Mouse (Mus musculus): ENCODE results near the gene Ccdc57. TPM values are rescaled to one million over a fixed set of nuclear protein-coding genes. Genes with fewer than 3 reads are reported as not detected.
A peak's percentile ranks its signal among the peaks of the same experiment; 100 is the strongest.

The Ccdc57 gene
- polyA plus RNA-seq, 1 experiment from 2014 or later: 1.6 TPM

DNA sequence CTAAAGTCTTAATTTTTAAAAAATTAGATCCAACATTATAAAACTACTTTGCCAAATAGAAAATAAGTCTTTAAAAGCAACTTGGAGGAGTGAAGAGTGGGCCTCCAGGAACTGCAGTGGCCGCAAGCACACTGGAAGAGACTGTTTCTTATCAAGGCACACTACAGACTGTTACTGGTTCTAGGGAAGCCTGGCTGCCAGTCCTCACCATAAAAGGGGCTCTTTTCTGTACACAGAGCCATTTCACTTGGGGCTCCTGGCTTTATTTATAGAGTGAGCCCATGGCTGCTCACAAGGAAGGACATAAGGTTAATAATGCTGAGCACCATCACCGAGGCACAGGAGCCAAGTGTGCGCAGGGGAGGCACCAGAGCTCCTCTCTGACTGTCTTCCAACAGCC is 10.1 kb downstream of the Ccdc57 start:
- Histone ChIP-seq H3K4me1 (ENCODE audit: control insufficient read depth, low read depth, low read length) (no peaks in the 10 kb centered on the region), H3K4me3 (ENCODE audit: low read depth, low read length) (no peak overlapping the region), H3K9me3 (replicated peaks; ENCODE audit: control insufficient read depth, low read length) (no peaks in the 10 kb centered on the region), H3K27me3 (ENCODE audit: control insufficient read depth, insufficient read depth, low read depth, low read length) (no peaks in the 10 kb centered on the region), H3K9ac (ENCODE audit: low read depth, low read length) (no peak overlapping the region), H3K36me3 (ENCODE audit: control insufficient read depth, insufficient read depth) (no peaks in the 10 kb centered on the region; the same call in 1 of the 2 replicates), H3K27ac (ENCODE audit: low read length) (no peak overlapping the region), H3K4me2 (ENCODE audit: low read depth, low read length) (no peak overlapping the region)
- no peak for ATAC-seq (ENCODE audit: low read depth)
- WGBS (ENCODE audit: insufficient replicate concordance): 77% methylated on average over 3 of the region's 3 CpGs

DNA sequence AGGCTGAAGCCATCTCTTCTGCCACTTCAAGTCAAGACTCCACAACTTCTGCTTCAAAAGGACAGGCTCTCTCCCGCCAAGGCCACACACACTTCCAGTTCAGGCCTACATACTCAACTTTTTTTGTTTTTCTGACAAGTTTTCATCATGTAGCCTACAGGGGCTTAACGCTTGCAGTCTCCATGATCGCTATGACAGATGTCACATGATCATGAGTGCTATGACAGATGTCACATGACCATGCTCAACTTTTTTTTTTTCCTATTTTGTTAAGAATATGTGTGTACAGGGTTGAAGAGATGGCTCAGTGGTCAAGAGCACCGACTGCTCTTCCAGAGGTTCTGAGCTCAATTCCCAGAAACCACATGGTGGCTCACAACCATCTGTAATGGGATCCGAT is 14.9 kb downstream of the Ccdc57 start:
- Histone ChIP-seq H3K36me3 (ENCODE audit: control insufficient read depth, insufficient read depth) (no peaks in the 10 kb centered on the region; the same call in 1 of the 2 replicates), H3K4me3 (ENCODE audit: low read depth, low read length) (no peak overlapping the region), H3K4me1 (ENCODE audit: control insufficient read depth, low read depth, low read length) (peaks cover 2% of the 10 kb centered on the region; the same call in 1 of the 2 replicates), H3K9ac (ENCODE audit: low read depth, low read length) (no peak overlapping the region), H3K27ac (ENCODE audit: low read length) (no peak overlapping the region), H3K9me3 (replicated peaks; ENCODE audit: control insufficient read depth, low read length) (no peaks in the 10 kb centered on the region), H3K27me3 (ENCODE audit: control insufficient read depth, insufficient read depth, low read depth, low read length) (no peaks in the 10 kb centered on the region), H3K4me2 (ENCODE audit: low read depth, low read length) (no peak overlapping the region)
- ATAC-seq (ENCODE audit: low read depth): no peak
- 85% methylated on average over 5 of the region's 5 CpGs for WGBS (ENCODE audit: insufficient replicate concordance)

DNA sequence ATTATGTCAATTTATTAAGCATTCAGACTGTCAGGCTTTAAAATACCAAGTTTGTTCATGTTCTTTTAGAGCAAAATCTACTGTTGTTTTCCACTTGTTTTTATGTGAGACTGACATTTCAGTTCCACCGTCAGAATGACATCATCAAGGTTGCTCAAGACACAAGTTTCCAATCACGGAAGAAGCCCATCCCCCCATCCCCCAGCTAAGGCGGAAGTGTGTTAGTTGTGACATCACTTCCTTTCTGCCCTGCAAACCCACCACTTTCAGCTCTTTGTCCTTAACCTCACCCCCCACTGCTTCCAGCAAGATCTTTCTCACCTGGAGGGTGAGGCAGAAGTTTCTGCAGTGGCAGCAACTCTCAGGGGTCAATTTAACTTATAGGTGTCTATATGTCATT is 16.2 kb downstream of the Ccdc57 start:
- no peak overlapping the region for H3K27ac ChIP-seq (ENCODE audit: low read length)
- no peak for ATAC-seq (ENCODE audit: low read depth)
- H3K4me3 ChIP-seq (ENCODE audit: low read depth, low read length): no peak overlapping the region
- H3K9ac ChIP-seq (ENCODE audit: low read depth, low read length): no peak overlapping the region
- H3K36me3 ChIP-seq (ENCODE audit: control insufficient read depth, insufficient read depth): no peaks in the 10 kb centered on the region; the same call in 1 of the 2 replicates
- peaks cover 2% of the 10 kb centered on the region; the same call in 1 of the 2 replicates for H3K4me1 ChIP-seq (ENCODE audit: control insufficient read depth, low read depth, low read length)
- no peaks in the 10 kb centered on the region for H3K9me3 ChIP-seq (replicated peaks; ENCODE audit: control insufficient read depth, low read length)
- no peaks in the 10 kb centered on the region for H3K27me3 ChIP-seq (ENCODE audit: control insufficient read depth, insufficient read depth, low read depth, low read length)
- H3K4me2 ChIP-seq (ENCODE audit: low read depth, low read length): no peak overlapping the region
- WGBS (ENCODE audit: insufficient replicate concordance): 39% methylated on average over 3 of the region's 3 CpGs

DNA sequence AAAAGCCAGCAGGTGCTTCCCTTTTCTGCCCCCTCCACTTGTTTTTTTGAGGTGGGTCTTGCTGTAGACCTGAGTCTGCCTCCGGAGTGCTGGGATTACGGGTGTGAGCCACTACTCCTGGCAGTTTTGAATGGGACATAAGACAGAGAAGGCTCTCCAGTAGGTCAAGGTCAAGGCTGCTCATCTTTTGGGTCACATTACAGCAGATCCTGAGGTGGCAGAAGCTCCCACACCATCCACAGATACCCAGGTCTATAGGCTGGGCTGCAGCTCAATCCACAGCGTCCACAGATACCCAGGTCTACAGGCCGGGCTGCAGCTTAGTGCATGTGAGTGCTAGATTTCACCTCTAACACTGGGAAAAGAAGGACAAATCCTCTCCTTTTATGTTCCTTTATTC is 18.9 kb downstream of the Ccdc57 start:
- no peak overlapping the region for H3K27ac ChIP-seq (ENCODE audit: low read length)
- H3K27me3 ChIP-seq (ENCODE audit: control insufficient read depth, insufficient read depth, low read depth, low read length): no peaks in the 10 kb centered on the region
- no peak for ATAC-seq (ENCODE audit: low read depth)
- H3K4me3 ChIP-seq (ENCODE audit: low read depth, low read length): no peak overlapping the region
- WGBS (ENCODE audit: insufficient replicate concordance): 79% methylated on average over 4 of the region's 4 CpGs
- peaks cover 2% of the 10 kb centered on the region; the same call in 1 of the 2 replicates for H3K4me1 ChIP-seq (ENCODE audit: control insufficient read depth, low read depth, low read length)
- H3K9me3 ChIP-seq (replicated peaks; ENCODE audit: control insufficient read depth, low read length): no peaks in the 10 kb centered on the region
- no peak overlapping the region for H3K4me2 ChIP-seq (ENCODE audit: low read depth, low read length)
- no peaks in the 10 kb centered on the region for H3K36me3 ChIP-seq (ENCODE audit: control insufficient read depth, insufficient read depth)
- no peak overlapping the region for H3K9ac ChIP-seq (ENCODE audit: low read depth, low read length)

DNA sequence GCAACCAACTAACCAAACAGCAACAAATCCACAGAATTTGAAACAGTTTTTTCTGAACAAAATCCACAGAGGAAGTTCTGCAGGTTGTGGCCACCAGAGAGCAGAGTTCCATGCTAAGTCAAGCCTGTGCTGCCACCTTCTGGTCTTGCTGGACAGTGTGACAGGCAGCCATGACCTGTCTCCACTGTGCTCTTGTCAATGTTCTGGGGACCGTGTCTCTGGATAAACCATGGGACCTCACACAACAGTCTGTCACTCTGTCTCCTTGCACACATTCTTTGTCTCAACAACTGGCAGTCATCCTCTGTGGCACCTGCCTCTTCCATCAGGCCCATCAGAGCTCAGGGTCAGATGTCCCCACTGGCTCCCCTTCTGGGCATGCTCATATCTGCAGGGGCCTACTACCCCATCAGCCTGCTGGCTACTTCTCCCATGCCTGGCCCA is 27.2 kb downstream of the Ccdc57 start:
- Histone ChIP-seq H3K27ac (ENCODE audit: low read length) (no peak overlapping the region), H3K9me3 (replicated peaks; ENCODE audit: control insufficient read depth, low read length) (no peaks in the 10 kb centered on the region), H3K9ac (ENCODE audit: low read depth, low read length) (no peak overlapping the region), H3K36me3 (ENCODE audit: control insufficient read depth, insufficient read depth) (no peaks in the 10 kb centered on the region), H3K4me3 (ENCODE audit: low read depth, low read length) (no peak overlapping the region), H3K4me2 (ENCODE audit: low read depth, low read length) (no peak overlapping the region), H3K27me3 (ENCODE audit: control insufficient read depth, insufficient read depth, low read depth, low read length) (no peaks in the 10 kb centered on the region), H3K4me1 (ENCODE audit: control insufficient read depth, low read depth, low read length) (peaks cover 22% of the 10 kb centered on the region)
- WGBS (ENCODE audit: insufficient replicate concordance): 0% methylated on average over 1 of the region's 1 CpGs
- ATAC-seq (ENCODE audit: low read depth): peak; percentile 50

DNA sequence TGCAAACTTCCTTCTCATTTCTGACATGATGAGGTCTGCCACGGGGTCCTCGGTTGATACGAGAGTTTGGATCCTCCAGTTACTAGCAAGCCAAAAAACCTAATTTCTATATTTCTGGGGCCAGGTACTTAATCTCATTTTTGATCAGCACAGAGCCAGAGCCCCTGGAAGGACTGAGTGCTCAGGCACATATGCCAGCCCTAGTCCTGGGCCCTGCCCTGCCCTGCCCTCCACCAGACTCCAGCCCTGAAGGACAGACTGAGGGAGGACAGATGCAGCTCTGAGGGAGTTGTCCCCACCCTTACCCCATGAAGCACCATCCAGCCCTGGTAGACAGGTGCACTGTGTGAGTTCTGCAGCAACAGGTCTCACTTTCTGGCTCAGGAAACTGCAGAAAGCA is 28.1 kb downstream of the Ccdc57 start:
- Histone ChIP-seq H3K36me3 (ENCODE audit: control insufficient read depth, insufficient read depth) (no peaks in the 10 kb centered on the region), H3K4me2 (ENCODE audit: low read depth, low read length) (no peak overlapping the region), H3K9ac (ENCODE audit: low read depth, low read length) (no peak overlapping the region), H3K9me3 (replicated peaks; ENCODE audit: control insufficient read depth, low read length) (no peaks in the 10 kb centered on the region), H3K4me1 (ENCODE audit: control insufficient read depth, low read depth, low read length) (peaks cover 25% of the 10 kb centered on the region), H3K4me3 (ENCODE audit: low read depth, low read length) (no peak overlapping the region), H3K27me3 (ENCODE audit: control insufficient read depth, insufficient read depth, low read depth, low read length) (no peaks in the 10 kb centered on the region), H3K27ac (ENCODE audit: low read length) (no peak overlapping the region)
- WGBS (ENCODE audit: insufficient replicate concordance): 87% methylated on average over 3 of the region's 3 CpGs
- ATAC-seq (ENCODE audit: low read depth): no peak

DNA sequence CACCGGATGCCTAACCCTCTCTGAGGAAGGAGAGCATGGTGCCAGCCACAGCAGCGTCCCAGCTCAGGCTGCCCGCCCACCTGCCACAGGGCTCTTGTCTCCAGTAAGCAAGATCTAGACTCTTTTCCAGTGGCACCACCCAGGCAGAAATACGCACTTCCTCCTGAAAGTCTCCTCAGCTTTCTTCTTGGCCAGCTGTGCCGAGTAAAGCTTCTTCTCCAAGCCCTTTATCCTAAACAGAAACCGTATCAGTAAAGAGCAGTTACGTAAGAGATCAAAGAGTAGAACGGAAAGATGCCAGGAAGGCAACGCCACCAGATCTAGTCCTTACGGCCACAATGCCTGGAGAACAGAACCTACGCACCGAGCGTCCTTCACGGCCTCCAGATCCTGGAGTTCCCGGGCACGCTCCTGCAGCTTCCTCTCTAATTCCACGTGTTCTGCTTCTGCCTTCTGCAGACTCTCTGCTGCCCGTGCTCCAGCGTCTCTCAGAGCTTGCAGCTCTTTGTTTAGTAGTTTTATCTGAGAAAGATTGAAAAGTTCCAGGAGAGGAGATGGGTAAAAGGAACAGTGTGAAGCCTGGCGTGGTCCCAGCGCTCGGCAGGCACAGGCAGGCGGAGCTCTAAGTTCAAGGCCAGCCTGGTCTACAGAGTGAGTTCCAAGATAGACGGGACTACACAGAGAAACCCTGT is 29.4 kb downstream of the Ccdc57 start:
- 66% methylated on average over 24 of the region's 24 CpGs for WGBS (ENCODE audit: insufficient replicate concordance)
- H3K4me2 ChIP-seq (ENCODE audit: low read depth, low read length): peak overlapping the region; percentile 13; the same call in 1 of the 2 replicates
- no peaks in the 10 kb centered on the region for H3K9me3 ChIP-seq (replicated peaks; ENCODE audit: control insufficient read depth, low read length)
- no peaks in the 10 kb centered on the region for H3K27me3 ChIP-seq (ENCODE audit: control insufficient read depth, insufficient read depth, low read depth, low read length)
- H3K9ac ChIP-seq (ENCODE audit: low read depth, low read length): no peak overlapping the region
- no peak overlapping the region for H3K4me3 ChIP-seq (ENCODE audit: low read depth, low read length)
- no peaks in the 10 kb centered on the region for H3K36me3 ChIP-seq (ENCODE audit: control insufficient read depth, insufficient read depth)
- peaks cover 28% of the 10 kb centered on the region for H3K4me1 ChIP-seq (ENCODE audit: control insufficient read depth, low read depth, low read length)
- no peak for ATAC-seq (ENCODE audit: low read depth)
- H3K27ac ChIP-seq (ENCODE audit: low read length): no peak overlapping the region

DNA sequence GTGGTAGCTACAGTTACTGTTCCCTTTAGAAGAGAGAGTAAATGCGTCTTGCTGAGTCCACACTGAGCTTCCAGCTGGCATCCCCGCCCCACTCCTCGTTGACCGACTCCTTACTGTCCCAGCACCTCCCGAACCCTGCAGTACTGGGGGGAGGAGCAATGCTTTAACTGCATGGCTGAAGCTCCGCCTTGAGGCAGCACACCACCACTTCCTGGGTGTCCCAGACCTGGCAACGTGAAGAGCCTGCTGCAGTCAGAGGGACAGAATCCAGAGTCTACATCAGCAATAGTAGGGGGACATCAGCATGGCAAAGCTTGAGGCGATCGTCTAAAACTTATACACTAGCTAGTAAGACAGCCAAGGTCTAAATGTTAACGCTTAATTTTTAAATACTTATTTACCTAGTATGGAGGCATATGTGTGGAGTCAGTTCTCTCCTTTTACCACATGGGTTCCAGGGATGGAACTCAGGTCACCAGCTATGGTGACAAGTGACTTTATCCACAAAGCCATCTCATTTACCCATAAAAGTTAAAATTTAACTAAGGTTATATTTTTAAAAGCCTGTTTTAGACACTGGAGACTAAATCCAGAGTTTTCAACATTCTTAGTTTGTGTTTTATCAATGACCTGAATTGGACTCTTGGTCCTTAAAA is 30.1 kb downstream of the Ccdc57 start:
- no peaks in the 10 kb centered on the region for H3K9me3 ChIP-seq (replicated peaks; ENCODE audit: control insufficient read depth, low read length)
- H3K36me3 ChIP-seq (ENCODE audit: control insufficient read depth, insufficient read depth): no peaks in the 10 kb centered on the region
- ATAC-seq (ENCODE audit: low read depth): peak; percentile 64
- H3K27ac ChIP-seq (ENCODE audit: low read length): peak overlapping the region; percentile 54
- H3K9ac ChIP-seq (ENCODE audit: low read depth, low read length): no peak overlapping the region
- no peak overlapping the region for H3K4me3 ChIP-seq (ENCODE audit: low read depth, low read length)
- no peaks in the 10 kb centered on the region for H3K27me3 ChIP-seq (ENCODE audit: control insufficient read depth, insufficient read depth, low read depth, low read length)
- 39% methylated on average over 10 of the region's 10 CpGs for WGBS (ENCODE audit: insufficient replicate concordance)
- H3K4me2 ChIP-seq (ENCODE audit: low read depth, low read length): peak overlapping the region; percentile 13; the same call in 1 of the 2 replicates
- peaks cover 32% of the 10 kb centered on the region for H3K4me1 ChIP-seq (ENCODE audit: control insufficient read depth, low read depth, low read length)

Data from liver, embryonic 16.5 days (tissue).